ENCODE assay signal across 10 mouse cellular contexts in genomic region chr14:75455743-75456421, GRCm38 (mm10). TPM values are rescaled to one million over a fixed set of nuclear protein-coding genes. Genes with fewer than 3 reads are reported as not detected.
DNase-seq lines count a peak whose midpoint lies in the region; ATAC-seq and TF ChIP-seq lines count a peak whose summit lies in the region.
"Had no signal": no experiment of that assay in that cellular context is flagged by ENCODE, and none has a peak within 500 bp of the region (broad histone marks: within the 10 kb centered on the region; RNA-seq: fewer than 3 reads in every experiment).

Gene Siah3, plus strand, starts transcription at chr14:75455982.

- no peak for ATAC-seq in intestine, embryonic 16.5 days
- 0 out of 2 replicates have a peak, but pooled peaks have one; percentile 1 for ATAC-seq in megakaryocyte progenitor cell, adult 5-6 weeks (replicated peaks; ENCODE audit: poor library complexity)

- no peaks in the 10 kb centered on the region for H3K9me3 ChIP-seq in forebrain, embryonic 10.5 days
- H3K9me3 ChIP-seq in intestine, embryonic 16.5 days (ENCODE audit: control insufficient read depth, low read length): no peaks in the 10 kb centered on the region
- H3K9me3 ChIP-seq: G1E had no signal

- TF ChIP-seq POLR2A in kidney, adult 2 months (IDR thresholded peaks at IDR 0.05; ENCODE audit: low read depth, low read length): no peak
- no peak for TF ChIP-seq POLR2A in bone marrow macrophage, adult 2 months (IDR thresholded peaks at IDR 0.05; ENCODE audit: borderline replicate concordance, low read depth, low read length)
- no peak for TF ChIP-seq POLR2A in small intestine, adult 2 months (IDR thresholded peaks at IDR 0.05; ENCODE audit: low read depth, low read length)

- H3K36me3 ChIP-seq in kidney, adult 2 months (ENCODE audit: control insufficient read depth, insufficient read depth, low read length): no peaks in the 10 kb centered on the region
- no peaks in the 10 kb centered on the region for H3K36me3 ChIP-seq in forebrain, embryonic 10.5 days (replicated peaks)
- no peaks in the 10 kb centered on the region for H3K36me3 ChIP-seq in intestine, embryonic 16.5 days (ENCODE audit: control insufficient read depth, insufficient read depth, low read length)
- H3K36me3 ChIP-seq in small intestine, adult 2 months (ENCODE audit: control insufficient read depth, insufficient read depth, low read length): no peaks in the 10 kb centered on the region
- H3K36me3 ChIP-seq: G1E had no signal

- 22% methylated on average over 18 of the region's 18 CpGs for WGBS in kidney, adult 2 months
- WGBS in forebrain, embryonic 10.5 days: 15% methylated on average over 18 of the region's 18 CpGs
- WGBS in intestine, embryonic 16.5 days: 13% methylated on average over 18 of the region's 18 CpGs
- WGBS in small intestine, adult 2 months: 19% methylated on average over 18 of the region's 18 CpGs

- peak within 1 kb of the TSS; percentile 37; the same call in 1 of the 2 replicates for H3K4me3 ChIP-seq in kidney, adult 2 months (ENCODE audit: insufficient read depth, low read depth, low read length)
- peak within 1 kb of the TSS; percentile 23; the same call in 1 of the 2 replicates for H3K4me3 ChIP-seq in bone marrow macrophage, adult 2 months (ENCODE audit: insufficient read depth, low read length)
- H3K4me3 ChIP-seq in forebrain, embryonic 10.5 days: peak within 1 kb of the TSS; percentile 59
- peak within 1 kb of the TSS; percentile 36 for H3K4me3 ChIP-seq in intestine, embryonic 16.5 days (ENCODE audit: low read length)
- H3K4me3 ChIP-seq in small intestine, adult 2 months (ENCODE audit: low read depth, low read length): peak within 1 kb of the TSS; percentile 24

- peak within 1 kb of the TSS; percentile 57 for H3K4me2 ChIP-seq in intestine, embryonic 16.5 days (ENCODE audit: low read depth, low read length)

- H3K27ac ChIP-seq in kidney, adult 2 months (ENCODE audit: insufficient read depth, low read depth, low read length): no peak within 1 kb of the TSS
- no peak within 1 kb of the TSS for H3K27ac ChIP-seq in bone marrow macrophage, adult 2 months (ENCODE audit: insufficient read depth, low read depth, low read length)
- H3K27ac ChIP-seq in forebrain, embryonic 10.5 days: peak within 1 kb of the TSS; percentile 79
- no peak within 1 kb of the TSS for H3K27ac ChIP-seq in intestine, embryonic 16.5 days (ENCODE audit: low read length)
- no peak within 1 kb of the TSS for H3K27ac ChIP-seq in small intestine, adult 2 months (ENCODE audit: insufficient read depth, low read depth, low read length)

- no peaks in the 10 kb centered on the region for H3K27me3 ChIP-seq in kidney, adult 2 months (replicated peaks; ENCODE audit: control insufficient read depth, insufficient read depth, low read length)
- H3K27me3 ChIP-seq in forebrain, embryonic 10.5 days (ENCODE audit: poor library complexity, severe bottlenecking): peaks cover 49% of the 10 kb centered on the region
- H3K27me3 ChIP-seq in intestine, embryonic 16.5 days (replicated peaks; ENCODE audit: control insufficient read depth, insufficient read depth, low read length): no peaks in the 10 kb centered on the region; the same call in 1 of the 2 replicates
- H3K27me3 ChIP-seq in small intestine, adult 2 months (ENCODE audit: control insufficient read depth, insufficient read depth, low read length): peaks cover 2% of the 10 kb centered on the region; the same call in 1 of the 2 replicates

- peaks cover 5% of the 10 kb centered on the region; the same call in 1 of the 2 replicates for H3K4me1 ChIP-seq in kidney, adult 2 months (ENCODE audit: control insufficient read depth, insufficient read depth, low read length)
- no peaks in the 10 kb centered on the region for H3K4me1 ChIP-seq in bone marrow macrophage, adult 2 months (ENCODE audit: control insufficient read depth, insufficient read depth, low read length)
- peaks cover 67% of the 10 kb centered on the region for H3K4me1 ChIP-seq in forebrain, embryonic 10.5 days
- H3K4me1 ChIP-seq in intestine, embryonic 16.5 days (ENCODE audit: control insufficient read depth, insufficient read depth, low read length): peaks cover 12% of the 10 kb centered on the region
- no peaks in the 10 kb centered on the region for H3K4me1 ChIP-seq in small intestine, adult 2 months (ENCODE audit: control insufficient read depth, insufficient read depth, insufficient read length, low read length)

- no peak for DNase-seq in kidney, adult 2 months
- no peak for DNase-seq in kidney, postnatal 36 days
- no peak for DNase-seq in forebrain, embryonic 10.5 days (ENCODE audit: extremely low spot score, low spot score)
- DNase-seq in adrenal gland, adult 18-20 months (ENCODE audit: low spot score in 2 of 2): no peak

- TF ChIP-seq CTCF in kidney, adult 2 months (conservative IDR thresholded peaks at IDR 0.05; ENCODE audit: insufficient read depth, insufficient read length, low read depth, low read length): no peak
- TF ChIP-seq CTCF in bone marrow macrophage, adult 2 months (IDR thresholded peaks at IDR 0.05; ENCODE audit: low read depth, low read length): no peak
- TF ChIP-seq CTCF in small intestine, adult 2 months (IDR thresholded peaks at IDR 0.05; ENCODE audit: extremely low read depth, insufficient read length, insufficient replicate concordance, low read depth, low read length): no peak

- peak within 1 kb of the TSS; percentile 8; the same call in 1 of the 2 replicates for H3K9ac ChIP-seq in intestine, embryonic 16.5 days (ENCODE audit: low read depth, low read length)

RNA-seq across cellular contexts. Expression of gene Siah3, which starts in this region (rescaled TPM):
- polyA plus RNA-seq in kidney, adult 2 months (2012; rRNA removed): not detected in 2 replicates
- polyA plus RNA-seq in bone marrow macrophage, adult 2 months (2012; ENCODE audit: insufficient read depth, insufficient read length, missing spikeins): not detected in 2 replicates
- 0.48 and 0.63 TPM in 2 replicates for polyA plus RNA-seq in forebrain, embryonic 10.5 days (2016; fragmentation: Nextera tagmentation; extraction: Ambion mirVana)
- 0.12 and 0.16 TPM in 2 replicates for polyA plus RNA-seq in intestine, embryonic 16.5 days (2015; fragmentation: Nextera tagmentation; extraction: Ambion mirVana)
- total RNA-seq in megakaryocyte progenitor cell, adult 5-6 weeks (2015): not detected in 2 replicates
- not detected in 2 replicates for total RNA-seq in megakaryocyte progenitor cell, adult 5-6 weeks (2017)
- polyA plus RNA-seq in small intestine, adult 2 months (2012; rRNA removed): 0.04 TPM in 1 of 2 replicates, not detected in the other
- under 1 TPM in 1 of 2 experiments, not detected in 1; 0.13 TPM for total RNA-seq in adrenal gland, adult 18-20 months (2021)
- total RNA-seq: hematopoietic stem cell, adult 5-6 weeks had no signal
- polyA plus RNA-seq: G1E had no signal

Comparison
In these comparisons a context has a peak if more than half of its experiments do, and no peak if none do; other contexts are left out.
1. Peak in ATAC-seq in megakaryocyte progenitor cell, adult 5-6 weeks; RNA of the gene not detected or under 1 TPM.